Mouse (Mus musculus): Measurements from ENCODE around the gene Timm23.

Timm23 gene

GRCm38 (mm10) chr14:32134293-32134692 lies 67.4 kb downstream of the Timm23 start:
- no peak for DNase-seq (ENCODE audit: low read depth, low spot score)

DNA sequence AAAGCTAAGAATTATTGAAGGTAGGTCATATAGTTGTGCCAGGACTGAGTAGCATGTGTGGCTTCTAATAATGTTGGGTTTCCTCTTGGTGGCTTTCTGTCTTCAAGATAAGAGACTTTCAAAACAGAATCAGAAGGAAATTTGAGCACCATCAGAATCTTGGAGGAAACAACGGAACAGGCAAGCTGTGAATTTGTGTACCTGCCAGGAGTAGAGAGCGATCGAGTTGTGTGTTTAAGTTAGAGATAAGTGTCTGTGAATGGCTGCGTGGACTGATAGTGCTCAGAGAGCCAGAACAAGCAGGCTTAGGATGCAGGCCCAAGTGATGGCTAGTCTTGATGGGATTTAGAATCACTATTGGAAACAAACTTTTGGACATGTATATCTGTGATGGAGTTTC lies 69.9 kb downstream of the Timm23 start:
- no peak for DNase-seq (ENCODE audit: low read depth, low spot score)
